Mouse (Mus musculus) gastrocnemius, adult 18-20 months (tissue): Measurements from ENCODE around the gene Pld6. TPM values are rescaled to one million over a fixed set of nuclear protein-coding genes. Genes with fewer than 3 reads are reported as not detected.
A peak's percentile ranks its signal among the peaks of the same experiment; 100 is the strongest.

Experiments
- DNase-seq: peaks from one replicate; pipeline ENCODE4 v3.0.0; 2021; ENCODE audit warnings: low spot score
- long read RNA-seq, 2 experiments: library from polyadenylated mRNA; stranded (forward); transcript quantifications; one replicate each; pipeline ENCODE4 v2.0.0; 2021
- total RNA-seq, 2 experiments: library from RNA; stranded (reverse); gene quantifications; 2 replicates each; pipeline ENCODE4 v1.2.3; 2021

Gene Pld6
- total RNA-seq, result not detected
- long read RNA-seq, experiment 1, result 0 reads
- long read RNA-seq, experiment 2, result 0 reads

DNA sequence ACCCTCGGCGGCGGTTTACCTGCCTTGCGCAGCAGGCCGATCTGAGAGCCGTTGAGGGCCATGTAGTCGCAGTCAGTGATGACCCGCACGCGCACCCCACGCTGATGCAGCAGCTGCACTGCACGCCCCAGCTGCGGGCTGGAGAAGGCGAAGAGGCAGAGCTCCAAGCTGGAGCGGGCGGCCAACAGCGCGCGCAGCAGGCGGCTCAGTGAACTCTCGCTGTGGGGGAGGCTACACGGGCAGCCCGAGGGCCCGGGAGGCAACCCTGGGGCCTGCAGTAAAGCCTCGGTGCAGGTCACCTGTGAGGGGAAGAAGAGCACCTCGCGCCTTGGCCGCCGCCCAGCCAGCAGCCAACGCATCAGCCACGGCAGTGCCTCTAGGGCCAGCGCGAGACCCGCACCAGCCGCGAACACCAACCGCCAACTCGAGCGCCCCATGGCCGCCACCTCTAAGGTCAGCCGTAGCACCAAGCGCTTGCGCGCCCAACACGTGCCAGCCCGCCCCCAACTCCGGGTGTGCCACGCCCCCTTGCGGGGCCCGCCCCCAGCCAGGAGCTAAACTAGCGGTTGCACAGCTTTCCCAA is at the start of gene Pld6:
Pld6 (minus strand) TSS at position 447 of the 583 bp plus-strand sequence.
- no peak for DNase-seq

DNA sequence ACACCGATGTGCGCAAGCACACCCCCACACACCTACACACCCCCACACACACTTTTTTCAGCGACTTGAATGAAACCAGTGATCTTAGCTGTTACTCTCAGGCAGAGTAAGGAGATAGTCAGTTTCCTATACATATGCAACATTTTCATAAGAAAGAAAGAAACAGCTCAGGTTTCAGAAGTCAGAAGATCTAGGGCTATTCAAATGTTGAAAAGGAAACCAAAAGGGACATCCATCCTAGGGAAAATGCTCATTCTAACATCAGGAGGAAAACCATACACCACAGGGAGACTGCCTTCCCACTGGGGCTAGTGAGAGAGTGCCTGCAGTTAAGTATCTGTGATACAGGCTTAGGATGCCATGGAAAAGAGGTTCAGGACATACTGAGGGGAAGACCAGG is 34.2 kb upstream of the Pld6 start:
- no peak for DNase-seq

DNA sequence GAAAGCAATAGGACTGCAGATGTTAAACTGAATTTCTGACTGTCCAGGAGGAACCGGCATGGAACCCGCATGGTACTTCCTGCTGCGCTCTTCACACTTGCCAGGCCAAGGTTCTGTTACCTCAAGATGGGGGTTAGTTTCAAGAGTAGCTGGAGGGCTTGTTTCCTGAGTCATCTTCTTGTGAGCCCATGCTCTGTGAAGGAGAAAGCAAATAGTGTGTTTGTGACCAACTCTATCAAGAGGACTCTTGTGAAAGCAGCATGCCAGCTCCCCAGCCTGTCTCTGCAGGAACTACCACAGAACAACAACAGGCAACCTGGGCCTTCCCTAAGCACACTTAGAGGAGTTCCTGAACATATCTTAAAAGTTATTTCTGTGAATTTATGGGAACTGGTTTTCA is 30.5 kb upstream of the Pld6 start:
- no peak for DNase-seq

DNA sequence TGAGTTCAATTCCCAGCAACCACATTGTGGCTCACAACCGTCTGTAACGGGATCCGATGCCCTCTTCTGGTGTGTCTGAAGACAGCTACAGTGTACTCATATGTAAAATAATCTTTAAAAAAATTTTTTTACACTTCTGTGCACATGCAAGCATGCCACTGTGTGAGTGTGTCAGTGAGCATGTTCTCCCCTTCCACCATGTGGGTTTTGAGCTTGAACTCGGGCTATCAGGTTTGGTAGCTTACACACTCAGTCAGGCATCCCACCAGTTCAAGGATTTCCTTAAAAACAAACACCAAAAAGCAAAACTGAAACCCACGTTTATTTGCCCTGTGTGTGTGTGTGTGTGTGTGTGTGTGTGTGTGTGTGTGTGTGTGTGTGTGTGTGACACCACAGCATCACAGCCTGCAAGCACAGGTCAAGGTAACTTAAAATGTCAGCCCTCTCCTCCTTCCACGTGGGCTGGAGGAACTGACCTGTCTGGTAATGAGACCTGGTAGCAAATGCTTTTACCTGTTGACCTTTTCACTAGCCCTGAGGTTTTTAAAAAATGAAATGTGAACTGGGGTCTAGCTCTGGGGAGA is 28.1 kb upstream of the Pld6 start:
- DNase-seq, result no peak

DNA sequence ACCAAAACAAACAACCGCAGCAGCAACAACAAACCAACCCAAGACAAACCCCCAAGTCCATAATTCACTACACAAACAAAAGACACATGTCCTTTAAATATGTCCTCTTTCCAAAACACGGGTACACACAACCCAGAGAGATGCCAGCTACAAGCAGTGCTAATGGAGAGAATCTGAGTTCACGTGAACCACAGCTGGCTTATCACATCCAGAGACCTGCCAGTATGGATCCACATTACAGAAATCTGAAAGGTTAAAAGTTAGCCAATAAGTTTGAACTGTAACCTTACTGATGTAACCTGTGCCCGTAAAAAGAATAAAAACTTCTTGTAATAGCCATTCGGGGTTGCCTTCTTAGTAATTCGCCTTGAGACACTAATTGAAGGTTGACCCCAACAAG is 27.5 kb upstream of the Pld6 start:
- no peak for DNase-seq

DNA sequence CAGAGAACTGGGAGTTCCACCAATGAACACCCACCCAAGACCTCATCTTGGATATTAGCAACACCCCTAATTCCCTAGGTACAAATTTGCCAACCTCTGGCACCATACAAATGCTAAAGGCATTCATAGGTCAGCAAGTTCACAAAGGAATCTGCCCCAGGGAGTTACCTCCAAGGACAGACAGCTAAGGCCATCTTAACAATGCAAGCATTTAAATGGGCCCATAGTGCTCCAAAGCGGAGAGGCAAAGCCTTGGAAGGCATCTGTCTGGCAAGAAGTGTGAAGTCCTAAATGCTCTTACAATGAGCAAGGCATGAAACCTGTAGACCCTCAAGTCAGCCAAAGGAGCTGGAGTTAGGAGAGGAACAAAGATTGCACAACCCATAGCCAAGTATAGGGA is 26.9 kb upstream of the Pld6 start:
- no peak for DNase-seq

DNA sequence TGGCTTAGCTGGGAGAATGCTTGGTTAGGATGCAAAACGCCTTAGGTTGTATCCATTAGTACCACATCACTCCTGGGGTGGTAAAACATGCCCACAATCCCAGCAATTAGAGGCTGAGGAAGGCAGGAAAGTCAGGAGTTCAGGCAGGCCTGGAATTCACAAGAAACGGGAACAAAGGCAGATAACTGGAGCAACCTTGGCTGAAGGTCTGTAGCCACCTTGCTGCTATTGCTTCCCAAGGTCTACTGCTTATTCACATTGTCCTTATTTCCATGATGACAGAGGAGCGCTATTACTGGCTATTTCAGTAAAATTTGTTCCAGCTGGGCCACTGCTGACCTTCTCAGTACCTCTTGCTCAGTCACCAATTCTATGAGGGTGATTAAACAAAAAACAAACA is 25.8 kb upstream of the Pld6 start:
- no peak for DNase-seq

DNA sequence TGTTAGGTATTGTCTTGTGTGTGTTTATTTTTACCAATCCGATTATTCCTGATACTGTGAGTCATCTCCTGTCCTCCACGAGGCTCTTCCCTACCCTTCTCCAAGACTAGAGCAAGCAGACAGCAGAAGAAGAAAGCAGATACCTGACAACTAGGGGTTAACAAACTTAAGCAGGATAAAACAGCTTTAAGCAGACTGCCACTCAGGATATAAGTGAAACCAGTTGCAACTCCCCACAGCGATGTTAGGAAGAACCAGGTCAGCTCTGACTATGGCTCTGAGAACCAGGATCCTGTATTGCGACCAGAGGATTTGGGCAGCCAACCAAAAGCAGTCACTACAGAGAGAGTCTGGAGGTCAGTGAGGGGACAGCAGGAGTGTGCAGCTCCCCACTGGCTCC is 23.8 kb upstream of the Pld6 start:
- no peak for DNase-seq

DNA sequence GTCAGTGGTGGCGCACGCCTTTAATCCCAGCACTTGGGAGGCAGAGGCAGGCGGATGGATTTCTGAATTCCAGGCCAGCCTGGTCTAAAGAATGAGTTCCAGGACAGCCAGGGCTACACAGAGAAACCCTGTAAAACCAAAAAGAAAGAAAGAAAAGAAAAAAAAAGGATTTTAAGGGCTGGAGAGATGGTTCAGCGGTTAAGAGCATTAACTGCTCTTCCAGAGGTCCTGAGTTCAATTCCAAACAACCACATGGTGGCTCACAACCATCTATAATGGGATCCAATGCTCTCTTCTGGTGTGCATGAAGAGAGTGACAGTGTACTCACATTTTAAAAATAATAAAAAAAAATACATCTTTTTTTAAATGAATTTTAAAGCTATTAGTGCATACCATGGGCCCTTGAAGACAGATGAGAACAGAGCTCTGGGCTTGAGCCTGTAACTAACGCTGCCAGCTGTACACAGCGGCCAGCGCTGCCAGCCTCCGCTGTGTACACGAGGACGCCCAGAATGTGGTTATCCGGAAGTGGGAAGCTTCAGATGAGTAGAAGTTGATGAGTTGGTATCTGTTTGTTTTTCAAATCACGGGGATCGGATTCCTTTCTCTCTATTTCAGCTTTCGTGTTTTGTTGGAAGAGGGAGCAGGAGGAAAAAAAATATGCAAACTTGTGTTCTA is 23.2 kb upstream of the Pld6 start:
- DNase-seq, result no peak

DNA sequence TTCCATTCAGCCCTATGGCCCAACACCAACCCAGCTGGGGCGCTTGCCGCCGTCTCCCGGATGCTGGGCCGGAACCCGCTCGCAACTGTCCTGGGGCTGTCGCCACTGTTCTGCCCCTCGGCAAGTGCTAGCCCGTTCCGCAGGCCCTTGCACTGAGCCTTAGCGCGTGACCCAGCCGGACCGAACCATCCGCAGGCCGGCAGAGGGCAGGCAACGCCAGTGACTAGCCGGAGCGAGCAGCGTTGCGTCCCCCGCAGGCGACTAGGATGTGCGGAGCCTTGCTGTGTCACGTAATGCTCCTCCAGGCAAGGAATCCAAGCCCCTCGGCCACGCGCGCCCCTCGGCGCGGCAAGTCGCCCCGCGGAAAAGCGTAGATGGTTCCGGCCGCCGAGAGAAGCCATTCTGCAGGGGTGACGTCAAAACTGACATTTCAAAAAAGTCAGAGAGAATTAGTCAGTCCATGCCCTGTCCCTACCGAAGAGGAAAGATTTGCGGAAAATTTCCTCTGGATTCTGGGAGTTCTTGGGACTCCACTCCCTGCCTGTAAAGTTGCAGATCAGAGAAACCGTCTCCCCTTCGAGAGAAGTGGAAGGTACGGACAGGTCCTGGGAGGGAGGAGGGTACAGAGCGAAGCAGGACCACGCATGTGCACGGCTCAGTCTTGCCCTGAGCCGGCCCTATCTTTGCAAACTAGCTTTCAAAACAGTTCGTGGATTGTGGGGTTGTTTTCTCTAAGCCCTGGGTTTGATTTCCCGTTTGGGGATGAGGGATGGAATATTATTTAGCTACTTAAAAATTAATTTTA is 22.4 kb upstream of the Pld6 start, which contains the start of gene Flcn:
Flcn (minus strand) TSS at position 347 of the 805 bp plus-strand sequence.
- DNase-seq, result peak; percentile 86

DNA sequence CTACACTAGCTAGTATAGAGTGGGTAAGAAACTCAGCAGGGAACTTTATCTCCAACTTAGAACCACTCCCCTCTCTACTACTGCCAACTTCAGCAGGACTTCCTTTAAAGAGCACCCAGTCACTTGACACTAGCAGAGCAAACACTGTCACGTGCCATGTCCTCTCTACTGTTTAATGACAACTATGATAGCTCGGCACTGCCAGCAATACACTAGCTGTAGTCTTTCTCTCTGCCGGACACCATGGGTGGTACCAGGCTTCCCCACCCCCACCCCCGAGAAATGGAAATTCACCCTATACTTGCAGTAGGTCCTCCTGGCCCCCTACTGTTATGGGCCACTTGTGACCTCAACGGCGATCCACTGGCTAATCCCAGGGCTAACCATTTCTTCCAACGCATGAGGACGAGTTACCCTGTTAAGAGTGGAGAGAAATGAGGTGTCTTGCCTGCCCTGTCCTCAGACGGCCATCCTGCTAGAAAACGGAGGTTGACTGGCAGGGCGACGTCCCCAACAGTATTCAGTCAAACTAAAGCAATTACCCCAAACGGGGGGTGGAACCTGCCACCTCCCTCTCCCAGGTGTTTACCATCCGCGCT is 21.7 kb upstream of the Pld6 start:
- DNase-seq, result peak; percentile 68

DNA sequence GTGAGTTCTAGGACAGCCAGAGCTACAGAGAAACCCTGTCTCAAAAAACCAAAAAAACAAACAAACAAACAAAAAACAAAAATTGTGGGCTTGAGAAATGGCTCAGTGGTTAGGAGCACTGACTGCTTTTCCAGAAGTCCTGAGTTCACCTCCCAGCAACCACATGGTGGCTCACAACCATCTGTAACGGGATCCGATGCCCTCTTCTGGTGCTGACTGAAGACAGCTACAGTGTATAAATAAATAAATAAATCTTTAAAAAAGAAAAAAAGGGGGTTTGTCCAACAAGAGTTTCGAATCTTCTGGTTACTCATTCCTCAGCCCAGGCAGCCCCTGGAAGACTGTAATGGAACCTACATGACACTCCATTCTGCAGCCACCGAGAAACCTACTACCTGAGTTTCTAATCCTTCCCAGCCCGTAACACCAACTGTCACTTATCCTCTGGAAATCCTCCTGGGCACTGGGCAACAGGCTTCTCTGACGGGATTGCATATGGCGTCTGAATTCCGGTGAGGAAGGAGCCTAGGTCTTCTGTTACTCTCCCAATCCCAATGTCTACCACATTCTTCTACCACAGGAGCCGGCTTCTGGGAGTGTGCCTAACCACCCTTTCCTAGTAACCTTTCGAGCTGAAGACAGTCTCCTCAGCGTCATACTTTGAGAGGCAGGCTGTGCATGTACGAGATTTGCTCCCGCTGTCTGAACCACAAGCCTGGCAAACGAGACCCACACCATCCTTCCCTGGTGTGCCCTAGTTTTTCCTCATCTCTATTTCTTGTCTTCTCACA is 20.9 kb upstream of the Pld6 start:
- no peak for DNase-seq

DNA sequence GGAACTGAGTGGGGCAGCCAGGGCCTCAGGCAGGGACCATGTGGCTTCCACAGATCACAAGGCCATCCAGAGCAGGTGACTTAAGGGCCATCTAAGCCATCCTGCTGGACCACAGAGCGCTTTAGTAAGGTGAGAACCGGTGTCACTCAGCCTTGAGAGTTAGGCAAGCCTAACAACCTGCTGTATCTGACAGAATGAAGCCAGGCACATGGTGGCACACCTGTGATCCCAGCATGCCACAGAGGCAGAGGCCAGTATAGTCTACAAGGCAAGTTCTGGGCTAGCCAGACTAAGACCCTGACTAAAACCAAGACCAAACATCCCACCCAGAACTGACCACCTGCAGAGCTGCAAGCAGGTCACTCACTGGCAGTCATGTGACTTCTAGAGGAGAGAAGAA is 18.2 kb upstream of the Pld6 start:
- DNase-seq, result no peak

DNA sequence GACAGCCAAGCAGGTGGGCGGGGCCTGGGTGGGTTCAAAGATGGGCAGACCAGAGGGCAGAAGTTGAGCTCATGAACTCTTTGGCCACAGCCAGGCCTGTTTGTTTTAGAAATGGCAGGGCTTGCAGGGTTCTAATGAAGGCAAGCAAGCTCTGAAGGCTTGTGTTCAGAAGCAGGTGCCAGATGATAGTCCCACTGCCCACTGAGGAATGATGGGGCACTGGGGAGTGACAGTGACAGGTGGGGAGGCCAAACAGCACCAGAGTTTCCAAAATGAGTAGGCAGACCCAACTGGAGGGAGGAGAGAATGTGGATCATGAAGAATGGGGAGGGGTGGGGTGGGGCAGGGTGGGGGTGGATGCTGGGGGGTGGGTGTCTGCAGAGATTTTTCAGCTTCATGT is 17.8 kb upstream of the Pld6 start:
- no peak for DNase-seq

DNA sequence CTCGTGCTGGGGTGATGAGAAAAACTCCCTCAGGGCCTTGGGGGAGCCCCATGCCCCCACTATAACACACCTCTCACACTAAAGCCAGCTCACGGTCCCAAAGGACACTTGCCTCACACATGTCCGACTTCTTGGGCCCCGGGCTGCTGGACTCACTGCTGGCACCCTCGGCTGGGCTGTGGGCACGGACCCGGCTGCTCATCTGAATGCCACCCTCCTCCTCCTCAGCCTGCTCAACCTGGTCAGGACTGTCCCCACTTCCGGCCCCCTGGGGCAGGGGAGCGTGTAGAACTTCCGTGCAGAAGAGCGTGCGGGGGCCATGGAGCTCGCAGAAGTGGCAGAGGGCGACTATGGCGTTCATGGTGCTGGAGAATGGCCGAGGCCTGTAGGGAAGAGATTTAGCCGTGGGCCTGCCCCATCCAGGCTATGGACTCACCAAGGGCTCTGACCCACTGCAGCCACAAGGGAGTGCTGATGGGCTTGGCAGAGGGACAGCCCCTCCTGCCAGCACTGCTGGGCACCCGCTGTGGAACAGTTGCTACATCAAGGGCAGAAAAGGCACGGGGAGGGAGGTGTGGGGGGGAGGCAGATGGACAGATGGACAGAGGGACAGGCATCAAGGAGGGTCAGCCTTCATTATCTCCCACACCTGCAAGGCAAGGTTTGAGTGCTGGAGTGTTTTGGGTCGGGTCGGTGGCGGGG is 17.1 kb upstream of the Pld6 start:
- DNase-seq, result peak; percentile 69

DNA sequence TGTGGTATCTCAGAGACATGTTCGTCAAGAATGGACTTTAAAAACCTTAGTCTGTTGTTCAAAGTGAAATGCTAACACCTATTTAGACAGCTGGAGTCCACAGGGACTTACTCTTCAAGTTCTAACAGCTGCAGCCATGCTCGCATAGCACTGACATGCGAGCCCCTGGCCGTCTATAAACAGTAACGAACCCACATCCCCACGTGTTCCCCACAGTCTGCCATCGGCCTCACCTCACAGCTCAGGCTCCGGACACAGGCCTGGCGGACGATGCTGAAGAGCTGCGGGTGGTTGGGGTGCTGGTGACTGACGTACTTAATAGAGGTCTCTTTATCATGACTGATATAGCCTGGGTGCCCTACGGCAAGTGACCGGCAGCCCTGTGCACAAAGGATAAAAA is 16.1 kb upstream of the Pld6 start:
- DNase-seq, result peak; percentile 32

DNA sequence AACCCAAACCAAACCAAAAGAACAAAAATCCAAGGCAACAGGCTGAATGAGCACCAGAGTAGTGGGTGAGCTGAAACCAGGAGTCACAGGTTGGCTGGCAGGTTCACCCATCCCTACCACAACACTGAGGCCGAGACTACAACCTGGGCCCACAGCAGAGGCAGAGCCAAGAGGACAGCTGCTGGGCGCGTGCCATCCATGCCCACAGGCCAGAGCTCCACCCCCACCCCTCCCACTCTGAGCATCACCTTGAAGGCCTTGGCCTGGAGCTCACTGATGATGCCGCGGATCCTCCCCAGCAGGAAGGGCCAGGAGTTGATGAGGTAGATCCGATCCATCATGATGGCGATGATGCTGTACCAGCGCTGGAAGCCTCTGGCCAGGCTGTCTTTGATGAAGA is 14.4 kb upstream of the Pld6 start:
- no peak for DNase-seq

DNA sequence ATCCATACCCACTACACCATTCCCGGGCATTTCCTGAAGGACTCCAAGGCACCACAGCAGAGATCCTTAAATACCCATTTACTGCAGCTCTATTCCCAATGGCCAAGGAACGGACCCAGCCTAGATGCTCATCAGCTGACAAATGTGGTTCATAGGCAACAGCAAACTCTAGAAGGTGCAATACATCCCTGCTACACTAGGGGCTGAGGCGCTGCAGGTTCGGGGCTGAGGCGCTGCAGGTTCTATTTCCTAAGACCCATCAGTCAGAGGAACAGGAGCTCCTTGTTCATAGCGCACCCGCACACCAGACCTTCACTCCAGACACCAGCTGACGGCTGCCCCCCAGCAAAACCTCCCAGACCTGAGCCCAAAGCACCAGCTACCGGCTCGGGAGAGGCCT is 13.0 kb upstream of the Pld6 start:
- no peak for DNase-seq

DNA sequence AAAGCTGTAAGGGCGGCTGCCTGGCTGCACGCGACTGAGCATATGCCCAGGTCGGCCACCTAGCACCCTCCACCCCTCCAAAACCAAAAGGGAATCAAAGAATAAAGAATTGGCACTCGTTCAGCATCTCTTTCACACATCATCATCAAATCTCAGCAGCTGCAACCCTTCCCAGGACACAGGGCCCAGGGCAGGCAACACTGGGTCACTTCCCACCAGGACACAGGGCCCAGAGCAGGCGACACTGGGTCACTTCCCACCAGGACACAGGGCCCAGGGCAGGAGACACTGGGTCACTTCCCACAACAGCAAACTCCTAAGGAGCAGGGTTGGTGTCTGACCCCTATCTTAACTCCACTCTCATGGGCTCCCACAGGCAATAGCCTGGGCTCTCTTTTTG is 5.9 kb upstream of the Pld6 start:
- no peak for DNase-seq

DNA sequence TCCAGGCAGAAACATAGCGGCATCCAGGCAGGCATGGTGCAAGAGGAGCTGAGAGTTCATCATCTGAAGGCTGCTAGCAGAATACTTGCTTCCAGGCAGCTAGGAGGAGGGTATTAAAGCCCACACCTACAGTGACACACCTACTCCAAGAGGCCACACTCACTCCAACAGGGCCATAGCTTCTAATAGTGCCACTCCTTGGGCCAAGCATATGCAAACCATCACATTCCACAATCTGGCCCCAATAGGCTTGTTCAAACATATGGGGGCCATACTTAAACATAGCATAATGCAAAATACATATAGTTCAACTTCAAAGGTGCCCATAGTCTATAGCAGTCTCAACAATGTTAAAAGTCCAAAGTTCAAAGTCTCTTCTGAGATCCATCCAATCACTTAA is 1.9 kb upstream of the Pld6 start:
- DNase-seq, result no peak
